Mouse (Mus musculus) G1E-ER4 (cell line): ENCODE data around the gene Myoc. TPM values are rescaled to one million over a fixed set of nuclear protein-coding genes. Genes with fewer than 3 reads are reported as not detected.

Experiments
- GATA1 ChIP-seq: IDR thresholded peaks from one replicate; pipeline ENCODE4 v1.8.0; 2012; ENCODE audit warnings: low read length, inconsistent platforms
- polyA plus RNA-seq: library from polyadenylated mRNA; stranded (reverse); fragments of >175 nt; gene quantifications from 2 replicates; pipeline ENCODE4 v1.2.3, GENCODE M21; 2012

Myoc gene
- polyA plus RNA-seq = not detected in 2 replicates

GRCm38 (mm10) chr1:162639051-162639750 is at the start of gene Myoc:
Myoc (plus strand) TSS chr1:162639155.
- TF ChIP-seq GATA1 = no peak

GRCm38 (mm10) chr1:162589443-162589842 is 49.5 kb upstream of the Myoc start:
- no peak for TF ChIP-seq GATA1

GRCm38 (mm10) chr1:162590415-162590997 is 48.4 kb upstream of the Myoc start:
- no peak for TF ChIP-seq GATA1

DNA sequence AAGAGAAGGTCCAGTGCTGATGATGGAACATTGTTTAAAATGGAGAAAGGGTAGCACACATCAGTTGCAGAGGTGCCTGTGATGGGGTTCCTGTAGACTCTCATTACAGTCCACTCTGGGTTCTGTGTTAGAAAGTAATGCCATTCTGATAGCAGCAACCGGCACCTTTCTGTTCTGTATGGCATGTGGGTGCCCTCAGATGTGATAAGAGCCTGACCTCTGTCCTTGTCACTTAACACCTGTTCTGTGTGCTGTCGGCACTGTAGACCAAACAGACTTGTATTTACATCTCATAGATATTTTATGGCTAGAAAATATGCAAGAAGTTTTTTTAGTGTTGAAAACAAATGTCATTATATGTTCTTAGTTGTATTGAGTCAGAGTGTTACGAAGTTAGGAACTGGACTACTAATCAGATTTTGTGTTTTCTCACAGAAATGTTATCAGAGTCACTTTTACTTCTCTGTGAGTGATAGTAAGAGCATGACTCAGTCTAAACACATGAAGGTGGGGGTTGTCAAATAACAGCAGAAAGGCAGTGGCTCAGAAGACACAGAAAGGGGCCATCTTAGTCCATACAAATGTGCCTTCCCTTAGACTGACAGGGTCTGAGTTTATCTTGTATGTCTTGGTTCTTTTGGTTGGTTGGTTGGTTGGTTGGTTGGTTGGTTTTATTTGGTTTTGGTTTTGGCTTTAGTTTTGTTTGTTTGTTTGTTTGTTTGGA is 41.4 kb upstream of the Myoc start:
- no peak for TF ChIP-seq GATA1

DNA sequence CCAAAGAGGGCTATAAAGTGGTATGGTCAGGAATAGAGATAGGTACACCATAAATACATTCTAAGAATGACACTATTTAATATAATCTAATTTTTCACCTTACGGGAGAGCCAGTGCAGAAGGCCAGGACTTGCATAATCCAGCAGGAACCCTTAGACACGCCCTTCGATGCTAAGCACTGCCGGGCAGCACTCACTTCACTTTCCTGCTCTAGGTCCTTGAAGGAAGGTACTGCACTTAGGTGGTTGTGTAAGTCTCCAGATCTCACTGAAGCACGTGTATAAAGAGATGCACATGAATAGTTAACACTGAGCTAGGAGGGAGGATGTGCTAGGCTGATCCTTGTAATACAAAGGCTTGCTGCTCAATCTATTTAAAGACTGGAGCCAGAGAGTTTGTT is 39.3 kb upstream of the Myoc start:
- TF ChIP-seq GATA1 = no peak

- no peak for TF ChIP-seq GATA1
Measured at GRCm38 (mm10) chr1:162601288-162601687, 37.7 kb upstream of the Myoc start.

- TF ChIP-seq GATA1 = no peak
Measured at GRCm38 (mm10) chr1:162608127-162608526, 30.8 kb upstream of the Myoc start.

- TF ChIP-seq GATA1 = no peak
Measured at GRCm38 (mm10) chr1:162609633-162610250, 29.2 kb upstream of the Myoc start.

- TF ChIP-seq GATA1 = no peak
Measured at GRCm38 (mm10) chr1:162611191-162611590, 27.8 kb upstream of the Myoc start.

DNA sequence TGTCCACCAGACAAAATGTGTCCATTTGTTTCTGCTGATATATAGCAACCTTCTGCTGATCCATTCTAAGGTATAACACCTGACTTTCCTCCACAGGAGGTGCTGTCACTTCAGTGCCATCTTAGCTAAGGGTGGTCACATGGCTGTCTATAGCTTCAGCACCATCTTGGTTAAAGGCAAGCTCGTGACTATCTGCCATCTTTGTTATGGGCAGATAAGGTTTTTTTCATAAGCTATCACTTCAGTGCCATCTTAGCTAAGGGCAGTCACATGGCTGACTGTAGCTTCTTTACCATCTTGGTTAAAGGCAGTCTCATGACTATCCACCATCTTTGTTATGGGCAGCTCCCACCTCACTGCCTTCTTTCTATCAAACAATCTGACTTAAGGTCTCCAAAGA is 23.4 kb upstream of the Myoc start:
- peak; percentile 43 for TF ChIP-seq GATA1

GRCm38 (mm10) chr1:162620487-162620886 is 18.5 kb upstream of the Myoc start:
- TF ChIP-seq GATA1 = no peak

GRCm38 (mm10) chr1:162623895-162624294 is 15.1 kb upstream of the Myoc start:
- no peak for TF ChIP-seq GATA1

DNA sequence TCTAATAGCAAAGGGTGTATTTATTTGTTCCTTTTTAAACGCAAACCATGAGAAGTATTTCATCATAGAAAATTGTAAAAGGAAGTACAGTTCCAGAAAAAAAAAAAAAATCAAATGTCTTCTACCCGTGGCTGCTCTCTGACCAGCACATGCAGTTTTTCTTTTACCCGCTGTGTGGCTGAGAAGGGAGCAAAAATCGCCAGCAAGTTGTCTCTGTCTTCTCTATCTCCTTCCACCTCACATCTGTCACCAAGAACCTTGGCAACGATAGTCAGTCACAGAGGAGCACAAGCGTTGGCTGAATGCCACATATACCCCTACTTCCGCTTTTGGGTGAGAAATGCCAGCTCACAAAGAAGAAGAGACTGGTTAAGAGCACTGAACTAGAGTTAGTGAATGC is 13.7 kb upstream of the Myoc start:
- no peak for TF ChIP-seq GATA1

DNA sequence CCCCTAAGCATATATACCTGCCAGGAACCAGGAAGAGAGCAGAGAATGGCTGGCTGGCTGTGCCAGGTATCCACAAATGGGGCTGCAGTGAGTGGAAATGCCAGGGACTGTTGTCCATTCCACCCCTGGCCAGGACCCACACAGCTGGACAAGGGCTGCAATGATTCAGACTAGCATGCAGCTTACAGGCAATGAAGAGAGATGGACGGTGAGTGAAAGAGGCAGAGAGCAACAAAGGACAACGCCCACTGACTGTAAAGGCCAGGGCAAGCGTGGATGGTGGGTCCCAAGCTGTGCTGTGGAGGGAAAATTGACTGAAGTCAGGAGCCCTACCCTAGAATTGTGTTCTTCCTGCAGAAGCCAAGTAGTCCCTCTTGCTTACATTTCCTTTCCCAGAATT is 2.4 kb upstream of the Myoc start:
- no peak for TF ChIP-seq GATA1

DNA sequence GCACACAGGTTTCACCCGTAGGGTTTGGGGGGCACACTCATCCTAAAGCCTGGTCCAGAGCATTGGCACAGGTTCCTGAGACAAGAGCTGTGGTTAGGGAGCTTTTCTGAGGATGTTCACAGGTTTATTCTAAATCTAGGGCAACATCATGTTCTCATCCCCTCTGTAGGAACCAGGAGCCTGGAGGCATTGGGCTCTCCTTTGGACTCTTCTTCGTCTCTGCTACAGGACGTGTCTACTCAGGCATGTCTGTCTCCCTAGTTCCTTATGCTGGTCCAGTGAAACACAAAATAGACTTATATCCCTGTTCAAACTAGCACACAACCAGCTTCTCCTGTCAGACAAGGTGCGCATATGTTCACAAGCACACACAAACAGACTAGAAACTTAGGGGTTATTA is 420 bp upstream of the Myoc start:
- no peak for TF ChIP-seq GATA1

- TF ChIP-seq GATA1 = no peak
Measured at GRCm38 (mm10) chr1:162639861-162640260, 906 bp downstream of the Myoc start.
